Mouse (Mus musculus) left cerebral cortex, adult 2 months (tissue): ENCODE measurements around the gene Slc12a9. TPM values are rescaled to one million over a fixed set of nuclear protein-coding genes. Genes with fewer than 3 reads are reported as not detected.

Experiments
- DNase-seq, 2 experiments: peaks; one replicate each; pipeline ENCODE4 v3.0.0; 2021 to 2022; ENCODE audit warnings: low spot score in 2 of 2, mixed read lengths in 1 of 2; ENCODE audit errors: extremely low spot score in 1 of 2
- H3K27ac ChIP-seq: fragments of 200-600 bp; 2 replicates; pipeline ENCODE4 v1.8.1; 2022
- H3K4me3 ChIP-seq: fragments of 200-600 bp; 2 replicates; pipeline ENCODE4 v1.8.1; 2022
- CTCF ChIP-seq: fragments of 200-600 bp; IDR thresholded peaks from 2 replicates; pipeline ENCODE4 v1.8.1; 2022; ENCODE audit warnings: antibody characterized with exemption, mild to moderate bottlenecking, moderate library complexity
- intact Hi-C: fragments of 180-260 bp; cut with DNase I; formaldehyde crosslinking; loops from one replicate; pipeline ENCODE4 v1.15.1; 2025
- long read RNA-seq, 2 experiments: library from polyadenylated mRNA; stranded (forward); transcript quantifications; one replicate each; pipeline ENCODE4 v2.0.0; 2021; ENCODE audit warnings: borderline mapping rate in 2 of 2
- total RNA-seq, 2 experiments: library from RNA; stranded (reverse); gene quantifications; 2 replicates each; pipeline ENCODE4 v1.2.3; 2021

Slc12a9 gene
- 10 to 100 TPM; 22.8 to 25.1 TPM for total RNA-seq
- long read RNA-seq, experiment 1, transcript Slc12a9-201 (14 exons, 3,330 nt), result major isoform, 14 of 20 reads
- long read RNA-seq, experiment 1, partial matches to known transcripts, result 4 of 20 reads
- long read RNA-seq, experiment 1, other reads (novel, unspliced or antisense), result 2 of 20 reads
- long read RNA-seq, experiment 2, transcript Slc12a9-201 (14 exons, 3,330 nt), result major isoform, 12 of 22 reads
- long read RNA-seq, experiment 2, partial matches to known transcripts, result 5 of 22 reads
- long read RNA-seq, experiment 2, other reads (novel, unspliced or antisense), result 5 of 22 reads

- peak; percentile 88 to 90 for DNase-seq
- peak; percentile 80 for TF ChIP-seq CTCF
- peak within 1 kb of the TSS; percentile 59 for H3K4me3 ChIP-seq
- peak within 1 kb of the TSS; percentile 55 for H3K27ac ChIP-seq
- intact Hi-C loops, result loop anchor here (2.0 to 10.0 kb wide), 3 partner anchors 169 to 831 kb away; partner anchors contain the start of genes Cops6 and Pop7
These were observed at the start of gene Slc12a9 for GRCm38 (mm10) chr5:137333512-137334174. Gene Slc12a9, minus strand, starts transcription at chr5:137333597.

GRCm38 (mm10) chr5:137381152-137381551, 47.8 kb upstream of the Slc12a9 start:
- peak; percentile 67 for TF ChIP-seq CTCF
- intact Hi-C loops, result no loop called here
- no peak overlapping the region for H3K4me3 ChIP-seq
- H3K27ac ChIP-seq, result no peak overlapping the region
- DNase-seq, result peak; percentile 22 to 44

DNA sequence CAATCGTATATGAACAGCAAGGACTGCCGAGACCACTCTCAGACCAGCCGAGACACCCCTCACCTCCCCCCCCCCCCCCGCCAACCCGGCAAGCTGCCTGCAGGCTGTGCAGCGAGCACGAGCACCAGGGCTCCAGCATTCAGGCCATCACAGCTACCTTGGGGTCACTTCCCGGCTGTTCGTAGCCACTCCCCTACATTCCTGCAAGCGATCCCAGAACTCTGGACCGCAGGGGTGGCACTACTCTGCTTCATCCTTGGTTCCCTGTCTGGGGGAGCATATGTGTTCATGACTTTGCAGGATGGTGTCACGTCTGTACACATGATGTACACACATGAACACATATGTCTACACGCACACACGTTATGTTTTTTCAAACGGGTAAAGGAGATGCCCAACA, 44.2 kb upstream of the Slc12a9 start:
- no peak for DNase-seq
- Histone ChIP-seq H3K27ac (no peak overlapping the region), H3K4me3 (no peak overlapping the region)
- TF ChIP-seq CTCF, result no peak
- intact Hi-C loops, result no loop called here

- Histone ChIP-seq H3K4me3 (no peak overlapping the region), H3K27ac (no peak overlapping the region)
- TF ChIP-seq CTCF, result no peak
- intact Hi-C loops, result no loop called here
- no peak for DNase-seq
These were observed 43.8 kb upstream of the Slc12a9 start for GRCm38 (mm10) chr5:137377176-137377575.

GRCm38 (mm10) chr5:137376722-137377121, 43.3 kb upstream of the Slc12a9 start:
- Histone ChIP-seq H3K4me3 (no peak overlapping the region), H3K27ac (no peak overlapping the region)
- no peak for DNase-seq
- no peak for TF ChIP-seq CTCF
- intact Hi-C loops, result no loop called here

DNA sequence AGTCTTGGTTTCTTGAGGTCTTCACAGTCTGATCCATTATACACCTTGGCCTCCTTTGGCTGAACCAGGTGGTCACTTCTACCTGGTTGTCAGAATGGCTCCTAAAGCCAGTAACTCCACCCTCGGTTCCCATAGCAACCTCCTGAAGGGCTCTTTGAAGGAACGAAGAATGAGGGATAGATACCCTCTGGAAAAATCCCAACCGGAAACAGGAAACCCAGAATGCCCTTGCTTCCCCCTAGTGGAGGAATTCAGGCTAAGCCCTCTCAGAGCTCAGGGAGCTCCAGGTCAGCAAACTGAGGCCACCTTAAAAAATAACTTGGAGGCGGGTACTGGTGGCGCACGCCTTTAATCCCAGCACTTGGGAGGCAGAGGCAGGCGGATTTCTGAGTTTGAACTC, 42.8 kb upstream of the Slc12a9 start:
- TF ChIP-seq CTCF, result peak; percentile 42
- no peak overlapping the region for H3K27ac ChIP-seq
- H3K4me3 ChIP-seq, result no peak overlapping the region
- intact Hi-C loops, result no loop called here
- no peak for DNase-seq

DNA sequence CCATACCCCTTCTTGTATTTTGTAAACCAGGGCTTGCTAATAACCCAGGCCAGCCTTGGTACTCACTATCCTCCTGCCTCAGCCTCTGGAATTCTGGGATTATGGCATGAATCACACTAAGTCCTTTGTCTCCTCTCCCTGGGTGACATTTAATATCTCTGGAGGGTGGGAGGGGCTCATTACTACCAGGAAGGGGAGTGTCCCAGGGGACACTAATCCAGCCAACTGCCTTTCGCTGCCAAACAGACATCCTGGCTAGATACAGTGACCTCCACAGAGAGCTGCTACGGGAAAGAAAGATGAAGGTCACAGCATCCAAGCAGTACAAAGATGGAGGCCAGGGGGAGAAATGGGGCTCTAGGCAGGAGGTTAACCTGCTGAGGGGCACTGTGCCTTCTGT, 42.2 kb upstream of the Slc12a9 start:
- intact Hi-C loops, result no loop called here
- DNase-seq, result no peak
- TF ChIP-seq CTCF, result no peak
- Histone ChIP-seq H3K4me3 (no peak overlapping the region), H3K27ac (no peak overlapping the region)

- TF ChIP-seq CTCF, result no peak
- DNase-seq, result no peak
- intact Hi-C loops, result no loop called here
These were observed 41.2 kb upstream of the Slc12a9 start for GRCm38 (mm10) chr5:137374521-137375080.

GRCm38 (mm10) chr5:137373371-137373950, 40.1 kb upstream of the Slc12a9 start:
- Histone ChIP-seq H3K27ac (no peak overlapping the region), H3K4me3 (no peak overlapping the region)
- TF ChIP-seq CTCF, result no peak
- DNase-seq, result no peak
- intact Hi-C loops, result no loop called here

More at GRCm38 (mm10) chr5:137374521-137375080, 41.2 kb upstream of the Slc12a9 start:
- no peak overlapping the region for H3K4me3 ChIP-seq
- H3K27ac ChIP-seq, result no peak overlapping the region

GRCm38 (mm10) chr5:137369665-137370064, 36.3 kb upstream of the Slc12a9 start:
- no peak for DNase-seq
- Histone ChIP-seq H3K4me3 (no peak overlapping the region), H3K27ac (no peak overlapping the region)
- TF ChIP-seq CTCF, result no peak
- intact Hi-C loops, result no loop called here

GRCm38 (mm10) chr5:137358382-137358781, 25.0 kb upstream of the Slc12a9 start:
- intact Hi-C loops, result no loop called here
- Histone ChIP-seq H3K4me3 (no peak overlapping the region), H3K27ac (no peak overlapping the region)
- peak; percentile 23 for TF ChIP-seq CTCF
- DNase-seq, result no peak

DNA sequence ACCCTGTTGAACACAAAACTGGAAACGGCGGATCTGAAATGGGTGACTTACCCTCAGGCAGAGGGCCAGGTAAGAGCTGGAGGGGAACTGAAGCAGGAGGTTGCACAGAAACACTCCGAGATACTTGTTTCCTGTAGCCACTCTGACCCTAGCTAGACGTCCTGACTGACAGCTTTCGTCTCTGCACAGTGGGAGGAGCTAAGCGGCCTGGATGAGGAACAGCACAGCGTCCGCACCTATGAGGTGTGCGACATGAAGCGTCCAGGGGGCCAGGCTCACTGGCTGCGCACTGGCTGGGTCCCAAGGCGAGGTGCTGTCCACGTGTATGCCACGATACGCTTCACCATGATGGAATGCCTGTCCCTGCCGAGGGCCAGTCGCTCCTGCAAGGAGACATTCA, 20.7 kb upstream of the Slc12a9 start:
- intact Hi-C loops, result no loop called here
- Histone ChIP-seq H3K27ac (no peak overlapping the region), H3K4me3 (no peak overlapping the region)
- no peak for TF ChIP-seq CTCF
- no peak for DNase-seq
